Mouse (Mus musculus) heart, adult 8-10 months (tissue): ENCODE results near the gene Dus3l. TPM values are rescaled to one million over a fixed set of nuclear protein-coding genes. Genes with fewer than 3 reads are reported as not detected.

Experiments used
- DNase-seq: peaks from one replicate; pipeline ENCODE4 v3.0.0; 2022; ENCODE audit warnings: low spot score
- total RNA-seq, 4 experiments: library from RNA; stranded (reverse); gene quantifications; 2 replicates each; pipeline ENCODE4 v1.2.4; 2022

The Dus3l gene
- 10 to 100 TPM; 15.6 to 18.5 (median 16.6) TPM for total RNA-seq

- peak; percentile 89 for DNase-seq
These were observed at the start of gene Dus3l for GRCm38 (mm10) chr17:56764474-56765354. TSS of gene Dus3l (plus strand) at chr17:56764757.

- no peak for DNase-seq
These were observed 49.2 kb upstream of the Dus3l start for GRCm38 (mm10) chr17:56715360-56715759.

- no peak for DNase-seq
These were observed 48.5 kb upstream of the Dus3l start for GRCm38 (mm10) chr17:56715914-56716654.

- peak; percentile 97 for DNase-seq
These were observed 47.7 kb upstream of the Dus3l start for GRCm38 (mm10) chr17:56716655-56717362.

- DNase-seq = peak; percentile 93
These were observed 47.0 kb upstream of the Dus3l start, which contains the start of the genes Ndufa11 and Vmac for GRCm38 (mm10) chr17:56717363-56718058. TSS of gene Ndufa11 (plus strand) at chr17:56717767. TSS of gene Vmac (minus strand) at chr17:56718022.

- no peak for DNase-seq
These were observed 42.1 kb upstream of the Dus3l start for GRCm38 (mm10) chr17:56722441-56722840.

- no peak for DNase-seq
These were observed 41.0 kb upstream of the Dus3l start for GRCm38 (mm10) chr17:56723419-56724161.

- no peak for DNase-seq
These were observed 37.4 kb upstream of the Dus3l start for GRCm38 (mm10) chr17:56727029-56727649.

GRCm38 (mm10) chr17:56727659-56728058 lies 36.9 kb upstream of the Dus3l start:
- no peak for DNase-seq

- DNase-seq = no peak
These were observed 36.4 kb upstream of the Dus3l start for GRCm38 (mm10) chr17:56728117-56728516.

- no peak for DNase-seq
These were observed 35.4 kb upstream of the Dus3l start for GRCm38 (mm10) chr17:56729151-56729550.

GRCm38 (mm10) chr17:56729656-56730055 lies 34.9 kb upstream of the Dus3l start:
- DNase-seq = no peak

GRCm38 (mm10) chr17:56736534-56736933 lies 28.0 kb upstream of the Dus3l start:
- DNase-seq = no peak

GRCm38 (mm10) chr17:56738221-56738620 lies 26.3 kb upstream of the Dus3l start:
- DNase-seq = no peak

- no peak for DNase-seq
These were observed 24.3 kb upstream of the Dus3l start for GRCm38 (mm10) chr17:56740118-56740787.

GRCm38 (mm10) chr17:56740788-56741160 lies 23.8 kb upstream of the Dus3l start:
- DNase-seq = no peak

GRCm38 (mm10) chr17:56744173-56744572 lies 20.4 kb upstream of the Dus3l start:
- no peak for DNase-seq

GRCm38 (mm10) chr17:56751404-56752072 lies 13.0 kb upstream of the Dus3l start:
- DNase-seq = no peak

GRCm38 (mm10) chr17:56753452-56753851 lies 11.1 kb upstream of the Dus3l start:
- no peak for DNase-seq
